Mouse (Mus musculus) cerebellum, adult 2 months (tissue): ENCODE data around the gene Egfem1.

Experiments
- CTCF ChIP-seq: fragments of 200-500 bp; IDR thresholded peaks from 2 replicates; pipeline ENCODE4 v1.5.1; 2011; ENCODE audit warnings: low read depth, mild to moderate bottlenecking, control low read depth, low read length, moderate library complexity, borderline replicate concordance; ENCODE audit not compliant: insufficient read depth
- POLR2A ChIP-seq: fragments of 200-500 bp; IDR thresholded peaks from 2 replicates; pipeline ENCODE4 v1.6.1; 2011; ENCODE audit warnings: low read length, control low read depth, borderline replicate concordance; ENCODE audit not compliant: insufficient read depth

DNA sequence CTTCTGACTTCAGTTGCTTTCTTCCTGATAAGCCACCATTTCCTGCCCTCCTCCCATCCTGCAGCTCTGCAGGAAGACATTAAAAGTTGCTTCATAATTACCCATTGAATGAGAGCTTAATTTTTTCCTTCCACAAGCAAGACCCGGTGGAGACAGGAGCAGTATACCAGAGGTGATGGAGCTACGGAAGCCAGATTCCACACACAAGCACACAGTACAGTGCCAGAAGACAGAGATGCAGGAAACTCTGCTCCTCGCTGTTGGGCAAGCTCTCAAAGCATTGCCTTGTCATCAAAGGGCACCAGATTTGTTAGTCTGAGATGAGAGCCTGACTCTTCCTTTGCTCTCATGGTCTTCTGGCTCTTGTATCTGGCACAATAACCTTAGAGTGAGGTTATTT, 364.3 kb downstream of the Egfem1 start:
- TF ChIP-seq CTCF (no peak), POLR2A (no peak)
